Mouse (Mus musculus) small intestine, adult 2 months (tissue): ENCODE data around the gene Gm45140. TPM values are rescaled to one million over a fixed set of nuclear protein-coding genes. Genes with fewer than 3 reads are reported as not detected.

Source experiments
- H3K27ac ChIP-seq: fragments of 200-500 bp; 2 replicates; pipeline ENCODE4 v1.5.1; 2012; ENCODE audit warnings: low read depth, low read length, control low read depth, inconsistent platforms; ENCODE audit not compliant: insufficient read depth
- H3K27me3 ChIP-seq: fragments of 200-500 bp; 2 replicates; pipeline ENCODE4 v1.6.1; 2012; ENCODE audit warnings: mild to moderate bottlenecking, moderate library complexity, low read length, inconsistent platforms; ENCODE audit not compliant: control insufficient read depth, insufficient read depth
- H3K36me3 ChIP-seq: fragments of 200-500 bp; 2 replicates; pipeline ENCODE4 v1.6.1; 2012; ENCODE audit warnings: mild to moderate bottlenecking, low read length, control low read depth, inconsistent platforms; ENCODE audit not compliant: control insufficient read depth, insufficient read depth
- H3K4me1 ChIP-seq: fragments of 200-500 bp; 2 replicates; pipeline ENCODE4 v1.6.1; 2012; ENCODE audit warnings: low read length, inconsistent platforms, mixed read lengths; ENCODE audit not compliant: control insufficient read depth, insufficient read depth, insufficient read length
- H3K4me3 ChIP-seq: fragments of 200-500 bp; 2 replicates; pipeline ENCODE4 v1.5.1; 2012; ENCODE audit warnings: low read depth, mild to moderate bottlenecking, control low read depth, inconsistent platforms, low read length, moderate library complexity
- CTCF ChIP-seq: fragments of 200-500 bp; IDR thresholded peaks from 2 replicates; pipeline ENCODE4 v1.5.1; 2012; ENCODE audit warnings: low read depth, mild to moderate bottlenecking, control low read depth, inconsistent platforms, low read length, moderate library complexity, mixed read lengths; ENCODE audit not compliant: insufficient replicate concordance, insufficient read length; ENCODE audit errors: extremely low read depth
- POLR2A ChIP-seq: fragments of 200-500 bp; IDR thresholded peaks from 2 replicates; pipeline ENCODE4 v1.6.1; 2012; ENCODE audit warnings: low read depth, mild to moderate bottlenecking, control low read depth, inconsistent platforms, low read length, moderate library complexity
- WGBS: fragments of 180-500 bp; shearing (Covaris S2); methylation state at CpG from one replicate; pipeline ENCODE4 v1.1.7; 2018; 5-methylcytosine and 5-hydroxymethylcytosine counted together
- polyA plus RNA-seq: library from polyadenylated mRNA; depleted of rRNA; stranded (reverse); fragments of >200 nt; gene quantifications from 2 replicates; pipeline ENCODE4 v1.2.3, GENCODE M21; 2012

The Gm45140 gene
- polyA plus RNA-seq, 1 experiment = 0.34 TPM

GRCm38 (mm10) chr6:87873963-87874362 is 38.4 kb upstream of the Gm45140 start:
- no peak overlapping the region for H3K27ac ChIP-seq
- 92% methylated on average over 2 of the region's 2 CpGs for WGBS
- H3K4me1 ChIP-seq = peaks cover 29% of the 10 kb centered on the region
- TF ChIP-seq POLR2A = no peak
- TF ChIP-seq CTCF = no peak
- no peaks in the 10 kb centered on the region for H3K27me3 ChIP-seq
- H3K4me3 ChIP-seq = no peak overlapping the region
- no peaks in the 10 kb centered on the region for H3K36me3 ChIP-seq

GRCm38 (mm10) chr6:87873104-87873503 is 37.5 kb upstream of the Gm45140 start:
- WGBS = 24% methylated on average over 1 of the region's 1 CpGs
- TF ChIP-seq POLR2A (no peak), CTCF (no peak)
- H3K27me3 ChIP-seq = no peaks in the 10 kb centered on the region
- no peak overlapping the region for H3K4me3 ChIP-seq
- H3K36me3 ChIP-seq = no peaks in the 10 kb centered on the region
- H3K27ac ChIP-seq = peak overlapping the region; percentile 62
- peaks cover 29% of the 10 kb centered on the region for H3K4me1 ChIP-seq

- Histone ChIP-seq H3K27me3 (no peaks in the 10 kb centered on the region), H3K36me3 (no peaks in the 10 kb centered on the region), H3K4me1 (peaks cover 27% of the 10 kb centered on the region), H3K4me3 (no peak overlapping the region), H3K27ac (peak overlapping the region; percentile 94)
- TF ChIP-seq CTCF (no peak), POLR2A (no peak)
- 35% methylated on average over 7 of the region's 7 CpGs for WGBS
These were observed 35.6 kb upstream of the Gm45140 start for GRCm38 (mm10) chr6:87871240-87871639.

- no peaks in the 10 kb centered on the region for H3K27me3 ChIP-seq
- no peak overlapping the region for H3K4me3 ChIP-seq
- 19% methylated on average over 1 of the region's 1 CpGs for WGBS
- H3K36me3 ChIP-seq = no peaks in the 10 kb centered on the region
- TF ChIP-seq POLR2A (no peak), CTCF (no peak)
- H3K4me1 ChIP-seq = peaks cover 21% of the 10 kb centered on the region
- no peak overlapping the region for H3K27ac ChIP-seq
These were observed 34.8 kb upstream of the Gm45140 start for GRCm38 (mm10) chr6:87870440-87870839.

- Histone ChIP-seq H3K36me3 (no peaks in the 10 kb centered on the region), H3K4me3 (no peak overlapping the region), H3K27ac (peak overlapping the region; percentile 87), H3K27me3 (no peaks in the 10 kb centered on the region), H3K4me1 (peaks cover 14% of the 10 kb centered on the region)
- TF ChIP-seq POLR2A (0 out of 2 replicates have a peak, but pooled peaks have one; percentile 6), CTCF (no peak)
- 23% methylated on average over 9 of the region's 9 CpGs for WGBS
These were observed 33.4 kb upstream of the Gm45140 start for GRCm38 (mm10) chr6:87868871-87869506.

- H3K4me3 ChIP-seq = no peak overlapping the region
- H3K4me1 ChIP-seq = peaks cover 8% of the 10 kb centered on the region
- WGBS = 35% methylated on average over 2 of the region's 2 CpGs
- H3K36me3 ChIP-seq = no peaks in the 10 kb centered on the region
- TF ChIP-seq CTCF (no peak), POLR2A (no peak)
- H3K27ac ChIP-seq = no peak overlapping the region
- no peaks in the 10 kb centered on the region for H3K27me3 ChIP-seq
These were observed 31.7 kb upstream of the Gm45140 start for GRCm38 (mm10) chr6:87867256-87867655.

- no peak overlapping the region for H3K4me3 ChIP-seq
- H3K36me3 ChIP-seq = no peaks in the 10 kb centered on the region
- no peak overlapping the region for H3K27ac ChIP-seq
- 87% methylated on average over 6 of the region's 6 CpGs for WGBS
- H3K27me3 ChIP-seq = no peaks in the 10 kb centered on the region
- peaks cover 8% of the 10 kb centered on the region for H3K4me1 ChIP-seq
- no peak for TF ChIP-seq POLR2A
- no peak for TF ChIP-seq CTCF
These were observed 30.6 kb upstream of the Gm45140 start for GRCm38 (mm10) chr6:87866211-87866610.

- Histone ChIP-seq H3K36me3 (no peaks in the 10 kb centered on the region), H3K4me1 (no peaks in the 10 kb centered on the region), H3K4me3 (no peak overlapping the region), H3K27me3 (no peaks in the 10 kb centered on the region), H3K27ac (no peak overlapping the region)
- TF ChIP-seq CTCF = no peak
- no peak for TF ChIP-seq POLR2A
- 44% methylated on average over 1 of the region's 1 CpGs for WGBS
These were observed 21.5 kb upstream of the Gm45140 start for GRCm38 (mm10) chr6:87857071-87857470.
